Mouse (Mus musculus) hindbrain, embryonic 10.5 days (tissue): Measurements from ENCODE around the gene Pik3c2b. TPM values are rescaled to one million over a fixed set of nuclear protein-coding genes. Genes with fewer than 3 reads are reported as not detected.

Source experiments
- DNase-seq: peaks from one replicate; pipeline ENCODE4 v3.0.0-alpha.2; 2017; ENCODE audit warnings: low spot score
- H3K27ac ChIP-seq: fragments of 300-500 bp; sonication (generic); 2 replicates; pipeline ENCODE4 v1.5.1; 2016; ENCODE audit warnings: mild to moderate bottlenecking, moderate library complexity
- H3K27me3 ChIP-seq: fragments of 300-500 bp; sonication (generic); 2 replicates; pipeline ENCODE4 v1.6.1; 2016; ENCODE audit warnings: mild to moderate bottlenecking; ENCODE audit not compliant: poor library complexity, insufficient read depth, severe bottlenecking
- H3K36me3 ChIP-seq: fragments of 300-500 bp; sonication (generic); 2 replicates; pipeline ENCODE4 v1.6.1; 2016; ENCODE audit warnings: mild to moderate bottlenecking, moderate library complexity
- H3K4me1 ChIP-seq: fragments of 300-500 bp; sonication (generic); replicated peaks from 2 replicates; pipeline ENCODE4 v1.6.1; 2016; ENCODE audit warnings: mild to moderate bottlenecking
- H3K4me3 ChIP-seq: fragments of 300-500 bp; sonication (generic); 2 replicates; pipeline ENCODE4 v1.5.1; 2016; ENCODE audit warnings: mild to moderate bottlenecking, moderate library complexity
- H3K9me3 ChIP-seq: fragments of 300-500 bp; sonication (generic); 2 replicates; pipeline ENCODE4 v1.6.1; 2016; ENCODE audit warnings: mild to moderate bottlenecking, moderate library complexity
- WGBS: fragments of 180-500 bp; shearing (Covaris S2); methylation state at CpG from one replicate; pipeline ENCODE4 v1.1.7; 2016; 5-methylcytosine and 5-hydroxymethylcytosine counted together
- polyA plus RNA-seq: library from polyadenylated mRNA; unstranded; fragments of >200 nt; fragmentation: Nextera tagmentation; extraction: Ambion mirVana; gene quantifications from 2 replicates; pipeline ENCODE4 v1.2.1, GENCODE M21; 2016

The Pik3c2b gene
- polyA plus RNA-seq, 1 experiment from 2014 or later = 20.8 TPM

DNA sequence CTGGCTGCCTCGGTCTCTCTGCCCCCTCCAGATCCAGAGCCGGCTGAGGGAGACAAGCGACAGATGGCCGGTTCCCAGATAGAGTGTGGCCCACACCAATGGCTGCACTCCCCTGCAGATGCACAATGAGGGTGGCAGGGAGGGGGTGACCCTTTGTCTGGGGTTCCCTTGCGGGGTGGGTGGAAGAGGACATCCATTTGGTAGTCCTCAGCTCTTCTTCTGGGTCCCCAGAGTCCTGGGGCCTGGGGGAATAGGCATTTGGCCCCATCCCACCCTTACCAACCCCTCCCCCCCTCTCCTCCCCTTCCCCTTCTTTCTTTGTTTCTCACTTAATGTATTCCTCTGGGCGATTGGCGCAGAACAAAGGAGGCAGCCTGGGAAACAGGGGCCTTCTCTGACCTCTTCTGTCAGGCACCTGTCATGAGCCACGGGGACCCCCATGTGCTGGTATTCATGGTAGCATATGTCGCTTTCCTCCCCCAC is 34.7 kb downstream of the Pik3c2b start:
- Histone ChIP-seq H3K4me1 (peaks cover 86% of the 10 kb centered on the region), H3K4me3 (peak overlapping the region; percentile 26), H3K27ac (peak overlapping the region; percentile 98), H3K27me3 (0 out of 2 replicates have a peak, but pooled peaks cover 3% of the 10 kb centered on the region), H3K36me3 (peaks cover 94% of the 10 kb centered on the region), H3K9me3 (no peaks in the 10 kb centered on the region)
- peak; percentile 88 for DNase-seq
- 13% methylated on average over 9 of the region's 9 CpGs for WGBS

DNA sequence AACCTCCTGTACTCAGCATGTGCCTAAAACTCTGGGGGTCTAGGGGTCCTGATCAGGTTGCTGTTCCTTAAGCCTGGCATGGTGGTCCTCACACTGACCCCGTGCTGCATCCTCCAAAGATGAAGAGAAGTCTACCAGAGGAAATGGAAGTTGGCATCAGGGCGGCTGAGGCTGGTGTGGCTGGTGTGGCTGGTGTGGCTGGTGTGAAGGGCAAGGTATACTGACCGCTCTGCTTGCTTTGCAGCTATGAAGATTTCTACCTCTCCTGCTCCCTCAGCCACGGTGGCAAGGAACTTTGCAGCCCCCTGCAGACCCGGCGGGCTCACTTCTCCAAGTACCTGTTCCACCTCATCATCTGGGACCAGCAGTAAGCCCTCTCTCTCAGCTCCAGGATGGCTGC is 35.2 kb downstream of the Pik3c2b start:
- peak overlapping the region; percentile 28 for H3K4me3 ChIP-seq
- WGBS = 43% methylated on average over 6 of the region's 6 CpGs
- H3K36me3 ChIP-seq = peaks cover 94% of the 10 kb centered on the region
- H3K27me3 ChIP-seq = 0 out of 2 replicates have a peak, but pooled peaks cover 3% of the 10 kb centered on the region
- H3K9me3 ChIP-seq = no peaks in the 10 kb centered on the region
- peak; percentile 25 for DNase-seq
- H3K27ac ChIP-seq = peak overlapping the region; percentile 98
- peaks cover 88% of the 10 kb centered on the region for H3K4me1 ChIP-seq

DNA sequence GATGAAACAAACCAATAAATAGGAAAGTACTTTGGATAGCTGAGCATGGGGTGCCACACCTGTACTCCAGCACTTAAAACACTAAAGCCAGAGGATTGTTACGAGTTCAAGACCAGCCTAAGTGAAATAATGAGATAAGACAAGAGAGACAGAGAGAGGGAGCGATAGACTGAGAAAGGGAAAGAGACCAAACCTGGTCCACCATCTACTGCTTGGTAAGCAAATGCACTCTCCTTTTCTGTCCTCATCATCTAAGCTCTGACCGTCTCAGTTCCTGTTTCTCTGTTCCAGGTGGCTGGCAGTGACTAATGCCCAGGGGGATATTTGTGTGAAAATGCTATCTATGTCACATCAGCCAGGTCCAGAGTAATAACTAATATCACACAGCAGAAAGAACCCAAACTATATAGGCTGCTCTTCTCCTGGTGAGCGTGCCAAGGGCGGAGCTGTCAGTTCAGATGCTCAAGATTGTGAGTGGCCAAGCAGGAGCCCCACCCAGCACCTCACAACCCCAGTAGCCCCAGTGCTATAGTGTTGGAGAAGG is 37.6 kb downstream of the Pik3c2b start:
- H3K9me3 ChIP-seq = no peaks in the 10 kb centered on the region
- 89% methylated on average over 5 of the region's 5 CpGs for WGBS
- peaks cover 90% of the 10 kb centered on the region for H3K36me3 ChIP-seq
- DNase-seq = no peak
- H3K27me3 ChIP-seq = 0 out of 2 replicates have a peak, but pooled peaks cover 3% of the 10 kb centered on the region
- H3K4me1 ChIP-seq = peaks cover 82% of the 10 kb centered on the region
- H3K4me3 ChIP-seq = no peak overlapping the region
- 0 out of 2 replicates have a peak overlapping the region, but pooled peaks have one; percentile 98 for H3K27ac ChIP-seq

DNA sequence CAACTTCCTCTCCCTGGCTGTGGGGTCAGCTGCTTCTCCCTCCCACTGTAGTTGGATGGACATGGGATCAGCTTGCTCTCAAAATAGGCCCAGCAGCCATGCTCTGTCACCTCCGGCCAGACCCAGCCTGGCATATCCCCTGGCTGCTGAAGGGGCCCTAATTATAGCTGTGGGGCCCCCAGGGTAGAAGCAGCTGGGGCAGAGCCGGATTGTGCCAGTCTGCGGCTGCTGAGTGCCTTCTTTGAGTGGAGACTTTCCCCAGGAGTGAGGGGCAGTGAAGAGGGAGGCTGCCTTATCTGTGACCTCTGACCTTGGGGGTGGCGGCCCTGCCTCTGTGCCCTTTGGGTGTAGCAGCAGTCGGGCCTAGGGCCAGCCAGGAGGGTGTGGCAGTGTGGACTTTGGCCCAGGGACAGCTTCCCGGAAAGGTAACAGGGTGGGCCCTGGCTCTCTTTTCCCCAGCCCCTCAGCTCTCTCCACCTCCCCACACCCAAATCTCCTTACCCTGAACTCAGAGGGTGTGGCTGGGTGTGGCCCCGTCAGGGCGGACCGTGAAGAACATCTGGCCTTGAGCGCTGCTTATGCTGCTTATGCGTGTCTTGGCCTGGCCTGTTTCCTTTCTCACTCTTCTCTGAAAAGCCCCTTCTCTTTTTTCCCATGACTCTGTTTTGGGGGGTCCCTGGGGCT is 38.6 kb downstream of the Pik3c2b start:
- peaks cover 90% of the 10 kb centered on the region for H3K36me3 ChIP-seq
- peaks cover 76% of the 10 kb centered on the region for H3K4me1 ChIP-seq

DNA sequence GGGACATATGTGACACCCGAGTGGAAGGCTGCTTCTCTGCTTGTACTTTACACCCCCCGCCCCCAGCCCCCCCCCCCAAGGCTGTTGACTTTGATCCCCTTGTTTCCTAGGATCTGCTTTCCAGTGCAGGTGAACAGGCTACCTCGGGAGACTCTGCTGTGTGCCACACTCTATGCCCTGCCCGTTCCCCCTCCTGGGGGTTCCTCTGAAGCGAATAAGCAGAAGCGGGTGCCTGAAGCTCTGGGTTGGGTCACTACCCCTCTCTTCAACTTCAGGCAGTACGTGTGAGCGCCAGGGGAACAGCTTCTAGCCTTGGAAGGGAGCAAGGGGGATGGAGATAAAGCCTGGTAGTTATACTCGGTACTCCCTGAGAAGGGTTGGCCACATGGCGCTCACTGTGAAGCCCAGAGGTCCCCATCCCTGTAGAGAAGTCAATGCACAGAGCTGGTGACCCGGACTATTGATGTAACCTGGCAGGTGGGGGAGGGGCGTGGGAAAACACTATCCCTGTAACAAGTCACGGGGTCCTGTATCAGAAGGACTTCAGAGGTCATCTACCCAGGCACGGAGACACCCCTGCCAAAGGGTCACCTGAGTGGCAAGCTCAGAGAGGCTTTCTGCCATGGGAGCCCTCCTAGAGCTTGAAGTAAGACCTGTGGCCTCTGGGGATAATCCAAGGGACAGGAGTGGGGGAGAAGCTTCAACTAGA is 39.4 kb downstream of the Pik3c2b start:
- Histone ChIP-seq H3K27me3 (0 out of 2 replicates have a peak, but pooled peaks cover 3% of the 10 kb centered on the region), H3K36me3 (peaks cover 90% of the 10 kb centered on the region), H3K9me3 (no peaks in the 10 kb centered on the region), H3K27ac (peak overlapping the region; percentile 75), H3K4me3 (no peak overlapping the region), H3K4me1 (peaks cover 69% of the 10 kb centered on the region)
- 78% methylated on average over 14 of the region's 14 CpGs for WGBS
- DNase-seq = no peak

More for the DNA sequence above, 38.6 kb downstream of the Pik3c2b start:
- no peaks in the 10 kb centered on the region for H3K9me3 ChIP-seq
- no peak for DNase-seq
- H3K27me3 ChIP-seq = 0 out of 2 replicates have a peak, but pooled peaks cover 3% of the 10 kb centered on the region
- H3K27ac ChIP-seq = peak overlapping the region; percentile 75
- H3K4me3 ChIP-seq = no peak overlapping the region
- WGBS = 76% methylated on average over 11 of the region's 11 CpGs

DNA sequence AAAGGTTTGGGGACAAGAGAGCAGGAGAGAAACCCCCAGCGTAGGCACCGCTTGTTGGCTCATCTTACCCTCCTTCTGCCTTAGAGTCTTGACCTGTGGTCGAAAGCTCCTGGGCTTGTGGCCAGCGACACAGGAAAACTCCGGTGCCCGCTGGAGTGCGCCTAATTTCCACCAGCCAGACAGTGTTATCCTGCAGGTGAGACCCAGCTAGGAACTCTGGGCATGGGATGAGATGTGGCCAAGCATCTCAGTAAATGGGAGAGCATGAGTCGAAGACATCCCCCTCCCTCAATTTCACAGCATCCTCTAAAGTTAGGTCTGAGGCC is 39.9 kb downstream of the Pik3c2b start:
- H3K9me3 ChIP-seq = no peaks in the 10 kb centered on the region
- H3K4me3 ChIP-seq = no peak overlapping the region
- H3K36me3 ChIP-seq = peaks cover 94% of the 10 kb centered on the region
- H3K4me1 ChIP-seq = peaks cover 63% of the 10 kb centered on the region
- H3K27me3 ChIP-seq = 0 out of 2 replicates have a peak, but pooled peaks cover 3% of the 10 kb centered on the region
- H3K27ac ChIP-seq = peak overlapping the region; percentile 75
- WGBS = 95% methylated on average over 8 of the region's 8 CpGs
- DNase-seq = no peak

DNA sequence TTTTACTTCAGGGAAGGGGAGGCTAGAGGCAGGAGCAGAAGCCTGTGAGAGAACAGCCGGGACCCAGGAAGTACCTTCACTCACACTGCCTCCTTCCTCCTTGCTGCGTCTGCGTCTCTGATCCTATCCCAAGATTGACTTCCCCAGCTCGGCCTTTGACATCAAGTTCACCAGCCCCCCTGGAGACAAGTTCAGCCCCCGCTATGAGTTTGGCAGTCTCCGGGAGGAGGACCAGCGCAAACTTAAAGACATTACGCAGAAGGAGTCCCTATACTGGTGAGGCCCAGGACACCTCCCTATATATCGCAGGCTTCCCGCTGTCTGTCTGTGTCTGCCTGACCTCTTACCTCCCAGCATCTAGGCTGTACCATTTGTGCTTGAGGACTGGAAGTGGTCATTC is 41.3 kb downstream of the Pik3c2b start:
- no peak for DNase-seq
- Histone ChIP-seq H3K4me1 (peaks cover 49% of the 10 kb centered on the region), H3K27me3 (0 out of 2 replicates have a peak, but pooled peaks cover 3% of the 10 kb centered on the region), H3K36me3 (peaks cover 96% of the 10 kb centered on the region), H3K27ac (peak overlapping the region; percentile 66), H3K9me3 (no peaks in the 10 kb centered on the region), H3K4me3 (no peak overlapping the region)
- WGBS = 74% methylated on average over 10 of the region's 10 CpGs

DNA sequence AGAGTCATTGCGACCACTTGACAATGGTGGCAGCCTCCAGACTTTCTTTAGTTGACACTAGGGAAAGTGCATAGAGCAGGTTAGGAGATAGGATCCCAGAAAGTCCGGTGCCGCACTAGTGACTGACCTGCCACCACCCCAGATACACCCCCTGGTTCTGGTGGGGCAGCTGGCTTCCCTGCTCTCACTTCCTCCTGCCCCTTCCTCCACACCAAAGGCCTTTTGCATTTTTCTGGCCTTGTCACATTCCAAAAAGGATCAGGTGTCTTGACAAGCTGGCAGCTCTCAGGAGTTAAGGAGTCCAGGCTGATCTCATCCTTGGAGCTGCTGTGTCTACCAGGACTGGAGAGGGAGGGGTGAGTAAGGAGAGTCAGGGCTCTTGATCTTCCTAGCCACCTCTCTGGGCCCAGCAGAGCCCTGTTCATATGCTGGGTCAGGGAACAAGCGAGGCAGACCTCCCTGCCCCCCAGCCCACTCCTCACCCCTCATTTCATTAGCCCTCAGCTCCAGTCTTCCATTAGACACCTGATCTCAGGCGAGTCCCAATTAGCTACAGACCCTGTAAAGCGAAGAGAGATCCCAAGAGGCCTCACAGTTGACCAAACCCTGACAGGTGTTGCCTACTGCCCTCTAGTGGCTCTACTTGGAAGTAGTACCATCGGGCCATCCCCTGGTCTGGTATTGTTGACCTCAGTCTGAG is 41.9 kb downstream of the Pik3c2b start:
- Histone ChIP-seq H3K4me1 (peaks cover 44% of the 10 kb centered on the region), H3K4me3 (no peak overlapping the region)
- WGBS = 43% methylated on average over 7 of the region's 7 CpGs

DNA sequence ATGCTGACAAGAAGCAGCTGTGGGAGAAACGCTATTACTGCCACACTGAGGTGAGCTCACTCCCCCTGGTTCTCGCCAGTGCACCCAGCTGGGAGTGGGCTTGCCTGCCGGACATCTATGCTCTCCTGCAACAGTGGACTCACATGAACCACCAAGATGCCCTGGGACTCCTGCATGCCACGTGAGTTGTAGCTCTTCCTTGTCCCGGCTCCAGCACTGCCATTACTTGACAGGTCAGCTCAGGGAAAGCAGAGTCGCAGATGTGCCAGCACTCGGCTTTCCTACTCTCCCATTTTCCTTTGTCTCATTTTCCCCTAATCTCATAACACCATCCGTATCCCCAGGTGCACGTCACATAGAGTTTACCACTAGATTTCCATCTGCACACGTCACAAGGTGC is 42.7 kb downstream of the Pik3c2b start:
- Histone ChIP-seq H3K27ac (peak overlapping the region; percentile 17), H3K4me3 (no peak overlapping the region)
- WGBS = 86% methylated on average over 10 of the region's 10 CpGs

More for the DNA sequence above, 41.9 kb downstream of the Pik3c2b start:
- peak; percentile 83 for DNase-seq
- H3K27ac ChIP-seq = peak overlapping the region; percentile 66
- H3K36me3 ChIP-seq = peaks cover 96% of the 10 kb centered on the region
- no peaks in the 10 kb centered on the region for H3K27me3 ChIP-seq
- H3K9me3 ChIP-seq = no peaks in the 10 kb centered on the region

DNA sequence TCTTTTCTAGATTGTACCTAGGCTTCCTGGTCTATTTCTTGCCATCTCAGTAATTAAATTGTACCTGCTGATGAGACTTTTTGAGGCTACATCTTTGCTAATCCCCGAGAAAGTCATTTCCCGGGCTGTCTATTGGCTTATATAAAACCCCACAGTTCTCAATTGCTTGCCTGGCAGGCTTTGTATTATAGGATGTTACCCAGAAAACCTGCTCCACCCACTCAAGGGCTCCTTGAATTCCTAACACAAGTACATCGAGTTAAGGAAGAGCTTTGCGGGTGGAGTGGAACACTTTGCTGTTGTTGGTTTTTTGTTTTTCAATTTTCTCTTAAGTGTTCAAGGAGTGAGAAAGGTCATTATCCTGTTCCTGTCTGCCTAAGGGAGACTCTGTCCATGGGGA is 43.9 kb downstream of the Pik3c2b start:
- no peak overlapping the region for H3K4me3 ChIP-seq
- H3K36me3 ChIP-seq = peaks cover 96% of the 10 kb centered on the region
- DNase-seq = no peak
- 91% methylated on average over 4 of the region's 4 CpGs for whole genome bisulfite sequencing
- H3K27me3 ChIP-seq = no peaks in the 10 kb centered on the region
- H3K9me3 ChIP-seq = no peaks in the 10 kb centered on the region
- H3K4me1 ChIP-seq = peaks cover 30% of the 10 kb centered on the region
- H3K27ac ChIP-seq = no peak overlapping the region

More for the DNA sequence above, 42.7 kb downstream of the Pik3c2b start:
- no peak for DNase-seq
- Histone ChIP-seq H3K4me1 (peaks cover 42% of the 10 kb centered on the region), H3K27me3 (no peaks in the 10 kb centered on the region), H3K9me3 (no peaks in the 10 kb centered on the region), H3K36me3 (peaks cover 96% of the 10 kb centered on the region)

DNA sequence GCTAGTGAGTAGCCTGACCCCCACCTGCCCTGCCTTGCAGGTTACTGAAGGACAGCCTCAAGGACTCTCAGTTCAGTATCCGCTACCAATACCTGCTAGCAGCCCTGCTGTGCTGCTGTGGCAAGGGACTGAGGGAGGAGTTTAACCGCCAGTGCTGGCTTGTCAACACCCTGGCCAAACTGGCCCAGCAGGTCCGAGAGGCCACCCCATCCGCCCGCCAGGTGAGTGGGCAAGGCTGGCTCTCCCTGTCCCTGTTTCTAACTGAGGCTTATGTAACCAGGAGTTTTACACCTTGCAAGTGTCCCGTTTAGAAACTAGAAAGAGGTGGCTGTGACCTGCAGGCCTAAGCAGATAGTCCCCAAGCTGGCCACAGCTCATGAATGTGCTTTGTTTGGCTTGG is 45.2 kb downstream of the Pik3c2b start:
- DNase-seq = no peak
- H3K27me3 ChIP-seq = no peaks in the 10 kb centered on the region
- H3K4me1 ChIP-seq = peaks cover 18% of the 10 kb centered on the region
- H3K9me3 ChIP-seq = no peaks in the 10 kb centered on the region
- no peak overlapping the region for H3K4me3 ChIP-seq
- H3K36me3 ChIP-seq = peaks cover 96% of the 10 kb centered on the region
- 83% methylated on average over 6 of the region's 6 CpGs for WGBS
- H3K27ac ChIP-seq = no peak overlapping the region

DNA sequence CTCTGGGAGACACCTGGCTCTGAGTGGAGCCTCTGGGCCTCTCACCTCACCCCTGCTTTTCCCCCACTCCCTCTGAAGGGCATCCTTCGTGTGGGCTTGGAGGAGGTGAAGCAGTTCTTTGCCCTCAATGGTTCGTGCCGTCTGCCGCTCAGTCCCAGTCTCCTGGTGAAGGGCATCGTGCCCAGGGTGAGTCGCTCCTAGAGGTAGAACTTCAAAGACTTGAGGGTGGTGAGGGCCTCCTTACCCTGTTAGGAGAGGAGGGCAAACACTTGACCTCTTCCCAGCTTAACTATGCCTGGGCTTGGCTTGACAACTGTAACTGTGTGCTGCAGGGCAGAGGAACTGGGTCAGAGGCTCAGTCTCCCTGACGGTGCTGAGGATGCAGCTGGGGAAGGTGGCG is 46.0 kb downstream of the Pik3c2b start:
- H3K27me3 ChIP-seq = no peaks in the 10 kb centered on the region
- peaks cover 99% of the 10 kb centered on the region for H3K36me3 ChIP-seq
- H3K27ac ChIP-seq = no peak overlapping the region; the same call in 1 of the 2 replicates
- peaks cover 12% of the 10 kb centered on the region for H3K4me1 ChIP-seq
- DNase-seq = no peak
- 90% methylated on average over 8 of the region's 8 CpGs for WGBS
- H3K9me3 ChIP-seq = no peaks in the 10 kb centered on the region
- no peak overlapping the region for H3K4me3 ChIP-seq
